Mouse (Mus musculus) liver, embryonic 13.5 days (tissue): ENCODE results near the gene Mamstr. TPM values are rescaled to one million over a fixed set of nuclear protein-coding genes. Genes with fewer than 3 reads are reported as not detected.
"Not testable (repeated sequence)": the region's sequence is repeated elsewhere in the genome, so short reads cannot be mapped to it uniquely, and the experiment has no call there.

Experiments used
- ATAC-seq: fragments of 200-750 bp; cut with Nextera tagmentation; 2 replicates; pipeline ENCODE4 v1.8.0; 2017; ENCODE audit warnings: low read depth, mild to moderate bottlenecking, moderate number of reproducible peaks, moderate library complexity
- DNase-seq: peaks from one replicate; pipeline ENCODE4 v3.0.0; 2022
- H3K27ac ChIP-seq: fragments of 300-500 bp; sonication (generic); 2 replicates; pipeline ENCODE4 v1.5.1; 2015; ENCODE audit warnings: moderate library complexity, mild to moderate bottlenecking, inconsistent platforms
- H3K27me3 ChIP-seq: fragments of 300-500 bp; sonication (generic); 2 replicates; pipeline ENCODE4 v1.6.1; 2015; ENCODE audit warnings: mild to moderate bottlenecking, inconsistent platforms
- H3K36me3 ChIP-seq: fragments of 300-500 bp; sonication (generic); 2 replicates; pipeline ENCODE4 v1.6.1; 2015; ENCODE audit warnings: mild to moderate bottlenecking, inconsistent platforms
- H3K4me1 ChIP-seq: fragments of 300-500 bp; sonication (generic); replicated peaks from 2 replicates; pipeline ENCODE4 v1.6.1; 2015; ENCODE audit warnings: inconsistent platforms
- H3K4me2 ChIP-seq: fragments of 300-500 bp; sonication (generic); 2 replicates; pipeline ENCODE4 v1.6.1; 2015; ENCODE audit warnings: inconsistent platforms, mild to moderate bottlenecking, moderate library complexity
- H3K4me3 ChIP-seq: fragments of 300-500 bp; sonication (generic); replicated peaks from 2 replicates; pipeline ENCODE4 v1.5.1; 2015; ENCODE audit warnings: mild to moderate bottlenecking, inconsistent platforms
- H3K9ac ChIP-seq: fragments of 300-500 bp; sonication (generic); 2 replicates; pipeline ENCODE4 v1.6.1; 2015; ENCODE audit warnings: mild to moderate bottlenecking, inconsistent platforms
- H3K9me3 ChIP-seq: fragments of 300-500 bp; sonication (generic); replicated peaks from 2 replicates; pipeline ENCODE4 v1.6.1; 2016; ENCODE audit warnings: inconsistent platforms
- WGBS: fragments of 180-500 bp; shearing (Covaris S2); methylation state at CpG from one replicate; pipeline ENCODE4 v1.1.7; 2015; ENCODE audit not compliant: insufficient replicate concordance; 5-methylcytosine and 5-hydroxymethylcytosine counted together
- polyA plus RNA-seq: library from polyadenylated mRNA; unstranded; fragments of >200 nt; fragmentation: Nextera tagmentation; extraction: Ambion mirVana; gene quantifications from 2 replicates; pipeline ENCODE4 v1.2.1, GENCODE M21; 2015

Mamstr gene
- polyA plus RNA-seq, 1 experiment from 2014 or later, result 0.46 TPM

- Histone ChIP-seq H3K27ac (no peak overlapping the region), H3K36me3 (no peaks in the 10 kb centered on the region), H3K9me3 (no peaks in the 10 kb centered on the region), H3K9ac (peak overlapping the region; percentile 55), H3K4me3 (peak overlapping the region; percentile 47), H3K4me2 (peak overlapping the region; percentile 69), H3K4me1 (peaks cover 23% of the 10 kb centered on the region), H3K27me3 (peaks cover 21% of the 10 kb centered on the region; the same call in 1 of the 2 replicates)
- 39% methylated on average over 16 of the region's 16 CpGs for WGBS
- DNase-seq, result no peak
- no peak for ATAC-seq
Measured at GRCm38 (mm10) chr7:45642503-45643255, 2.9 kb downstream of the Mamstr start.

- 3% methylated on average over 28 of the region's 28 CpGs for whole genome bisulfite sequencing
- peak; percentile 73 for DNase-seq
- Histone ChIP-seq H3K9me3 (no peaks in the 10 kb centered on the region), H3K27me3 (peaks cover 22% of the 10 kb centered on the region; the same call in 1 of the 2 replicates), H3K9ac (peak overlapping the region; percentile 55), H3K4me3 (peak overlapping the region; percentile 47), H3K36me3 (no peaks in the 10 kb centered on the region), H3K27ac (no peak overlapping the region), H3K4me2 (peak overlapping the region; percentile 69), H3K4me1 (peaks cover 23% of the 10 kb centered on the region)
- peak; percentile 85 for ATAC-seq
Measured at GRCm38 (mm10) chr7:45643441-45644178, 3.8 kb downstream of the Mamstr start.

DNA sequence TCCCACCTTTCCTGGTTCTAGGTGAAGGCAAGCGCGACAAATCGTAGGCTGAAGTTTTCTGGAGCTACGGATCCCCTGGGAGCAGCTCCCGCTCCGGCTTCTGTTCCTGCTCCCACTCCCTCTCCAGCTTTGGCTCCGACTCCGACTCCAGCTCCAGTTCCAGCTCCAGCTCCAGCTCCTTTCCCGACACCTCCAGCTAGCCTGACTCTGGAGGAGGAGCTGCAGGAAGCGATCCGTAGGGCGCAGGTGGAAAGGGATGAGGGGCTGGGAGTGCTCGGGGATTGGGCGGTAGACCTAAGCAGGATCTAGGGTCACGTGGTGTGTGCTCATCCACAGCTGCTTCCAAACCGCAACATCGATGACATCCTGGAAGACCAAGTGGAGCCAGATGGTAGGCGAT lies 4.4 kb downstream of the Mamstr start:
- Histone ChIP-seq H3K4me2 (peak overlapping the region; percentile 69), H3K27me3 (peaks cover 22% of the 10 kb centered on the region; the same call in 1 of the 2 replicates), H3K27ac (no peak overlapping the region), H3K36me3 (no peaks in the 10 kb centered on the region), H3K4me1 (peaks cover 23% of the 10 kb centered on the region), H3K9ac (no peak overlapping the region), H3K4me3 (peak overlapping the region; percentile 47; the same call in 1 of the 2 replicates), H3K9me3 (no peaks in the 10 kb centered on the region)
- DNase-seq (no peak), ATAC-seq (no peak)
- WGBS, result 10% methylated on average over 18 of the region's 18 CpGs

DNA sequence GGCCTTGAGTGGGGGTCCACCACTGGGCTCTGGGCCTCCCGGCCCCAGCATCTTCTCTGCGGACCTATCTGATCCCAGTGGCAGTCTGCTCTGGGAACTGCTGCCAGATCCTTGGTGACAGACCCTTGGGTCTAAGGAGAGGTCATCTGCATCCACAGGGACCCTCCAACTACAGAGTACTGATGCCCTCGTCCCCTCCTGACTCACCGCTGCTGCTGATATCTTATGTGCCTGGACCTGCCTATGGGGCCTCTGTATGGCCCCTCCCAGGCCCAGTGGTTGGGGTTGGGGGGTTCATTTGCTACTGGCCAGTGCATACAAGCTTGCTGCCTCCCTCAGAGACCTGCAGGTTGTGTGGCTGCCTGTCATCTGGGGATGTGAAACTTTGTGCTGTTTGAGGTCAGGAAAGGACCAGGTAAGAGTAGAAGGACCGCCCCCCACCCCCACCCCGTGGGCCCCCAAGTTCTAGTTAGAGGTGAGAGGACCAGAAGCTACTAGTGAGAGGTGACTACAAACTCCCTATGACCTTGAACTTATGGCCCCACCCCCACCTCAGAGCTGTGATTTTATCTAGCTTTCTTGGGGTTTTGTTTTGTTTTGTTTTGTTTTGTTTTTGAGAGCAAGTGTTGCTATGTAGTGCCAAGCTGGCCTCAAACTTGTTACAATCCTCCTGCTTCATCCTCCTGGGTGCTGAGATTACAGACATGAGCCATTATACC lies 5.3 kb downstream of the Mamstr start:
- no peak overlapping the region for H3K9ac ChIP-seq
- no peak overlapping the region for H3K27ac ChIP-seq
- peaks cover 23% of the 10 kb centered on the region for H3K4me1 ChIP-seq
- 60% methylated on average over 6 of the region's 6 CpGs for WGBS
- ATAC-seq, result no peak
- H3K4me3 ChIP-seq, result no peak overlapping the region
- DNase-seq, result no peak
- no peaks in the 10 kb centered on the region for H3K9me3 ChIP-seq
- peaks cover 22% of the 10 kb centered on the region; the same call in 1 of the 2 replicates for H3K27me3 ChIP-seq
- no peak overlapping the region for H3K4me2 ChIP-seq
- H3K36me3 ChIP-seq, result no peaks in the 10 kb centered on the region

- ATAC-seq, result no peak
- DNase-seq, result no peak
- Histone ChIP-seq H3K27me3 (peaks cover 18% of the 10 kb centered on the region; the same call in 1 of the 2 replicates), H3K4me3 (no peak overlapping the region), H3K4me1 (peaks cover 23% of the 10 kb centered on the region), H3K9me3 (no peaks in the 10 kb centered on the region), H3K4me2 (no peak overlapping the region), H3K36me3 (no peaks in the 10 kb centered on the region), H3K9ac (no peak overlapping the region), H3K27ac (no peak overlapping the region)
- WGBS, result 71% methylated on average over 7 of the region's 7 CpGs
Measured at GRCm38 (mm10) chr7:45645591-45645971, 5.8 kb downstream of the Mamstr start.

DNA sequence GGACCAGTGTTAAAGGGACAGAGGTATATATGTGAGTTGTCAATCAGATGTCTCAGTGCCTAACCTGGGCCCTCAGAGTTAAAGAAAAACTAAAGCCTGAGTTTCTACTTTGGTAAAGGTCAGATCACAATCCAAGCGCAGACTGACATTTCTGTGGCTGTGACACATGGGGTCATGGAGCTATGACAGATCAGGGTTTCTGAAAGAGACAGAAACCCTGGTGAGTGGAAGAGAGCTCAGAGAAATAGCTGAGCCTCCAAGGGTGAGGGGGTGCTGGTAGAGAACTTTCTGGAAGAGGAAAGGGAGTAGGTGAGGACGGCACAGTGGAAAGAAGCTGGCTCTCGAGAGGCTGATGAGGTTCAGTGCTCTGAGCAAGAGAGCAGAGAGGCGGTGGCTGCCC lies 6.9 kb downstream of the Mamstr start:
- no peak overlapping the region for H3K4me3 ChIP-seq
- no peak overlapping the region for H3K9ac ChIP-seq
- 59% methylated on average over 4 of the region's 4 CpGs for WGBS
- H3K27me3 ChIP-seq, result peaks cover 17% of the 10 kb centered on the region; the same call in 1 of the 2 replicates
- no peaks in the 10 kb centered on the region for H3K9me3 ChIP-seq
- DNase-seq (no peak), ATAC-seq (no peak)
- H3K4me1 ChIP-seq, result peaks cover 23% of the 10 kb centered on the region
- H3K36me3 ChIP-seq, result no peaks in the 10 kb centered on the region
- H3K27ac ChIP-seq, result no peak overlapping the region
- no peak overlapping the region for H3K4me2 ChIP-seq

DNA sequence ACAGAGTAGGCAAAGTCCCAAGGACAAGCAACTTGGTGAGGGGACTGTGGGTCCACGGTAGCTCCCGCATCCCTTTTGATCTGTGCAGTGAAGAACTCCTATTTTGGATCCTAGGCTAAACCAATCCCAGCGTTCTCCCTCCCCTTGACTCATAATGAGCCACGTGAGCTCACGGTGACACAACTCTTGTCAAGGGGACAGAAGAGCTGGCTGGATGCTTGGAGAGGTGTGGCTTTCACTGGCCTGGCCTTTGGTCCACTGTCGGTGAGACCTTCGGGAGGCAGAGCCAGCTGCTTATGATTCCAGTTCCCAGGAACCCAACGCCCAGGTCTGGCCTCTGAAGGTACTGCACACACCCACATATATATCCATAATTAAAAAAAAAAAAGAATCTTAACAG lies 9.6 kb downstream of the Mamstr start:
- Histone ChIP-seq H3K36me3 (no peaks in the 10 kb centered on the region), H3K9me3 (no peaks in the 10 kb centered on the region), H3K9ac (no peak overlapping the region), H3K27me3 (peaks cover 15% of the 10 kb centered on the region; the same call in 1 of the 2 replicates), H3K4me3 (no peak overlapping the region), H3K4me2 (no peak overlapping the region), H3K4me1 (0 out of 2 replicates have a peak, but pooled peaks cover 3% of the 10 kb centered on the region), H3K27ac (no peak overlapping the region)
- 63% methylated on average over 8 of the region's 8 CpGs for WGBS
- DNase-seq (no peak), ATAC-seq (no peak)

- not testable (repeated sequence) for H3K27ac ChIP-seq, H3K4me2 ChIP-seq, H3K9ac ChIP-seq, ATAC-seq, H3K27me3 ChIP-seq, H3K4me1 ChIP-seq, H3K9me3 ChIP-seq, H3K4me3 ChIP-seq, H3K36me3 ChIP-seq, DNase-seq
- WGBS, result 86% methylated on average over 20 of the region's 20 CpGs
Measured at GRCm38 (mm10) chr7:45650484-45650883, 10.7 kb downstream of the Mamstr start.

GRCm38 (mm10) chr7:45654424-45655047 lies 14.8 kb downstream of the Mamstr start:
- H3K9me3 ChIP-seq, result no peaks in the 10 kb centered on the region
- no peak overlapping the region for H3K27ac ChIP-seq
- no peaks in the 10 kb centered on the region for H3K4me1 ChIP-seq
- DNase-seq, result no peak
- ATAC-seq, result 0 out of 2 replicates have a peak, but pooled peaks have one; percentile 36
- H3K36me3 ChIP-seq, result no peaks in the 10 kb centered on the region
- WGBS, result 35% methylated on average over 17 of the region's 17 CpGs
- H3K27me3 ChIP-seq, result no peaks in the 10 kb centered on the region
- H3K4me2 ChIP-seq, result peak overlapping the region; percentile 37
- no peak overlapping the region for H3K9ac ChIP-seq
- no peak overlapping the region for H3K4me3 ChIP-seq

GRCm38 (mm10) chr7:45660746-45661478 lies 21.1 kb downstream of the Mamstr start:
- DNase-seq (no peak), ATAC-seq (no peak)
- Histone ChIP-seq H3K27ac (no peak overlapping the region), H3K4me2 (no peak overlapping the region), H3K36me3 (no peaks in the 10 kb centered on the region), H3K9ac (no peak overlapping the region), H3K4me3 (no peak overlapping the region), H3K9me3 (no peaks in the 10 kb centered on the region), H3K27me3 (0 out of 2 replicates have a peak, but pooled peaks cover 4% of the 10 kb centered on the region), H3K4me1 (peaks cover 11% of the 10 kb centered on the region)
- WGBS, result 50% methylated on average over 11 of the region's 11 CpGs
